Mouse (Mus musculus) midbrain, embryonic 14.5 days (tissue): Measurements from ENCODE around the gene Slk. TPM values are rescaled to one million over a fixed set of nuclear protein-coding genes. Genes with fewer than 3 reads are reported as not detected.
A peak's percentile ranks its signal among the peaks of the same experiment; 100 is the strongest.

Experiments used
- ATAC-seq: fragments of 200-750 bp; cut with Nextera tagmentation; 2 replicates; pipeline ENCODE4 v1.8.0; 2017; ENCODE audit warnings: moderate number of reproducible peaks, moderate library complexity; ENCODE audit not compliant: low FRiP score, low TSS enrichment
- DNase-seq: peaks from one replicate; pipeline ENCODE4 v3.0.0-alpha.2; 2015
- H3K27ac ChIP-seq: fragments of 300-500 bp; sonication (generic); replicated peaks from 2 replicates; pipeline ENCODE4 v1.5.1; 2014; ENCODE audit warnings: mild to moderate bottlenecking, low read depth, low read length, moderate library complexity
- H3K27me3 ChIP-seq: fragments of 300-500 bp; sonication (generic); 2 replicates; pipeline ENCODE4 v1.6.1; 2014; ENCODE audit warnings: low read length, control low read depth, mixed read lengths; ENCODE audit not compliant: control insufficient read depth, insufficient read depth
- H3K36me3 ChIP-seq: fragments of 300-500 bp; sonication (generic); 2 replicates; pipeline ENCODE4 v1.6.1; 2014; ENCODE audit warnings: low read length, control low read depth; ENCODE audit not compliant: control insufficient read depth, insufficient read depth
- H3K4me1 ChIP-seq: fragments of 300-500 bp; sonication (generic); 2 replicates; pipeline ENCODE4 v1.6.1; 2014; ENCODE audit warnings: mild to moderate bottlenecking, antibody characterized with exemption, low read length, control low read depth; ENCODE audit not compliant: control insufficient read depth, insufficient read depth
- H3K4me2 ChIP-seq: fragments of 300-500 bp; sonication (generic); 2 replicates; pipeline ENCODE4 v1.6.1; 2014; ENCODE audit warnings: mild to moderate bottlenecking, low read length, moderate library complexity
- H3K4me3 ChIP-seq: fragments of 300-500 bp; sonication (generic); replicated peaks from 2 replicates; pipeline ENCODE4 v1.5.1; 2014; ENCODE audit warnings: low read depth, low read length
- H3K9ac ChIP-seq: fragments of 300-500 bp; sonication (generic); replicated peaks from 2 replicates; pipeline ENCODE4 v1.6.1; 2014; ENCODE audit warnings: mild to moderate bottlenecking, low read length, moderate library complexity
- H3K9me3 ChIP-seq: fragments of 300-500 bp; sonication (generic); 2 replicates; pipeline ENCODE4 v1.6.1; 2016; ENCODE audit warnings: low read length, control low read depth, mixed read lengths; ENCODE audit not compliant: control insufficient read depth
- WGBS: fragments of 180-500 bp; shearing (Covaris S2); extraction: QIAGEN DNeasy Blood & Tissue Kit; methylation state at CpG from one replicate; pipeline ENCODE4 v1.1.7; 2014; 5-methylcytosine and 5-hydroxymethylcytosine counted together
- polyA plus RNA-seq: library from polyadenylated mRNA; unstranded; fragments of >200 nt; fragmentation: Nextera tagmentation; extraction: Ambion mirVana; gene quantifications from 2 replicates; pipeline ENCODE4 v1.2.1, GENCODE M21; 2014

The Slk gene
- polyA plus RNA-seq, 1 experiment from 2014 or later: 9.4 TPM

DNA sequence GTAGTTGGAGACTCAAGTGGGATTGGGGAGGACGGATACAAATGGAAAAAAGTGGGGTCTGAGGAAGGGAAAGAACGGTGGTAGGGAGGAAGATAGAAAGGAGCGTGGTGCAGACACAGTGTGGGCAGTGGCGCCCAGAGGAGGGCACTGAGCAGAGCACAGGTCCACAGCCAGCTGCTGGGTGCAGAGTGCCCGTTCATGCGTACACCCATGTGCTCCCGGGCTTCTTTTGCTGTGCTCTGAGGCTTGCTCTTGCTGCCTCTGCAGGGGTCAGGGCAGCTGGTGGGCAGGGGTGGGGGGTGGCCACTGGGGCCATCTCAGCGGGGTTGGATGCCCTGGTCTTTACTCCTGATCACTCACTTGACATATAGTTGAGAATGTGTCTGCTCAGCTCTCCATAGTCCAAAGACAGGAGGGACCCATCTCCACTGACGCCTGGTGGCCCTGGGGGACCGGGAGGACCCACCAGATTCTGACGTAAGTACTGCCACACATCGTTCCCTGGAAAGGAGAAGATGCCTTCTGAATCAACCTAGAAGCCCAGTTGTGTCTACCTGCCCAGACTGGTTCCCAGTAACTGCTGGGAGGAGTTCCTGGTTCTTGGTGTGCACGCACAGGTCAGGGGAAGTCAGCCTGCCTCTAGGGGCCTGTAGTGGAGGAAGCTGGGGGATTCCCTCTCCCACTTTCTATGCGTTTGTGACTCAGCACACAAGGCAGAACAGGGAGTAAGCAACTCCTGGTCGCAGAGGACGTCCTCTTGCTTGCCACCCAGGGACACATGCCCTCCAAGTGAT lies 71.1 kb downstream of the Slk start:
- Histone ChIP-seq H3K27me3 (no peaks in the 10 kb centered on the region), H3K9ac (no peak overlapping the region), H3K4me1 (no peaks in the 10 kb centered on the region), H3K4me3 (no peak overlapping the region), H3K4me2 (no peak overlapping the region), H3K27ac (no peak overlapping the region), H3K9me3 (no peaks in the 10 kb centered on the region), H3K36me3 (0 out of 2 replicates have a peak, but pooled peaks cover 3% of the 10 kb centered on the region)
- ATAC-seq (no peak), DNase-seq (no peak)
- WGBS: 91% methylated on average over 16 of the region's 16 CpGs

DNA sequence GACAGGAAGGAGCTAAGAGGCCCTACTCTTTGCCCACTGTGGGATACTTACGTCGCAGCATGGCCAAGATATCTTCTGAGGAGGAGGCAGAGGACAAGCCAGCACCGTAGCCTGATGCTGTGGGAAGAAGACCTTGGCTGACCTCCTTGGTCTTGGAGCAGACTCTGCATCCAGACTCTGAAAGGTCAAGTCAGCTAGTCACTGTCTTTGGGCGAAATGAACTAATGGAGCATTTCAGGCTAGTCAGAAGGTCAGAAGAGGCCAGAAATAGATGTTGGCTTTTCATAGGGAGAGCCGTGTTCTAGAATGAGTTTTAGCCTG lies 71.6 kb downstream of the Slk start:
- Histone ChIP-seq H3K27ac (no peak overlapping the region), H3K4me3 (no peak overlapping the region), H3K9ac (no peak overlapping the region), H3K4me2 (no peak overlapping the region), H3K4me1 (no peaks in the 10 kb centered on the region), H3K9me3 (no peaks in the 10 kb centered on the region), H3K27me3 (no peaks in the 10 kb centered on the region), H3K36me3 (0 out of 2 replicates have a peak, but pooled peaks cover 3% of the 10 kb centered on the region)
- WGBS: 93% methylated on average over 5 of the region's 5 CpGs
- ATAC-seq (no peak), DNase-seq (no peak)

DNA sequence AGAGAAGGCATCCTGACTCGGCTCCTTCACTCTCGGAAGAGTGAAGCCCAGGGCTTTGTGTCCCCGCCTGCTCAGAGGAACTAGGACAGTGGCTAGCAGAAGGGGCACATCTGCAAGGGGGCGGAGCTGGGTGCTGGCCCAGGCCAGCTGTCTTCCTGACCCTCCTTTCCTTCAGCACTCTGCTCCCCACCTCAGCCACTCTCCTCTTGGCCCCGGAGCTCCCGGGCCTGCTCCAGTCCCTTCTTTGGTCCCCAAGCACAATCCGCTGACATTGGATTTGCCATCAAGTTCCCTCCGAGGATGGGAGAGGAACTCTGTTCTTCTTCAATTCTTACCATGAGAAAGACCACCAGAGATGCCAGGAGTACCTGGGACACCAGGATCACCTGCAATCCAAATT lies 72.8 kb downstream of the Slk start:
- H3K9ac ChIP-seq: no peak overlapping the region
- no peaks in the 10 kb centered on the region for H3K4me1 ChIP-seq
- no peaks in the 10 kb centered on the region for H3K9me3 ChIP-seq
- no peaks in the 10 kb centered on the region for H3K27me3 ChIP-seq
- H3K27ac ChIP-seq: no peak overlapping the region
- H3K4me3 ChIP-seq: no peak overlapping the region
- no peaks in the 10 kb centered on the region for H3K36me3 ChIP-seq
- no peak for ATAC-seq
- no peak for DNase-seq
- H3K4me2 ChIP-seq: no peak overlapping the region
- WGBS: 81% methylated on average over 8 of the region's 8 CpGs

DNA sequence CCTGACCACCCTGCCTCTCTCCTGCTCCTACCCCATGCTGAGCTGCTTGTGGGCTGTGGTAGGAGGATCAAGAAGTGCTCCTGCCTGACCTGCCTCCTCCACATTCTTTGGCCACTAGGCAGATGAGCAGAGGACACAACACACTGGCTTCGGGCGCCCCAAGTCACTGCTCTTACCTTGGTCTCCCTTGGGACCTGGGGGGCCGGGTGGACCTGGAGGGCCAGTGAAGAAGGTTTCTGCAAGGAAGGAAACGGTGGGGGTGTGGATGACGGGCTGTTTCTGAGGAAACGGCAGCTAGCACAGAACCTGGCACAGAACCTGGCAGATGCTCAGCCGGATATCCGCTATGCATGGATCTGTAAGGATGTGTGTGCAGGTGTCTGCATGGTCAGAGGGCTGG lies 73.7 kb downstream of the Slk start:
- Histone ChIP-seq H3K4me3 (no peak overlapping the region), H3K9ac (no peak overlapping the region), H3K9me3 (no peaks in the 10 kb centered on the region), H3K36me3 (no peaks in the 10 kb centered on the region), H3K27me3 (no peaks in the 10 kb centered on the region), H3K4me1 (no peaks in the 10 kb centered on the region), H3K27ac (no peak overlapping the region), H3K4me2 (no peak overlapping the region)
- ATAC-seq (no peak), DNase-seq (no peak)
- 90% methylated on average over 8 of the region's 8 CpGs for WGBS

DNA sequence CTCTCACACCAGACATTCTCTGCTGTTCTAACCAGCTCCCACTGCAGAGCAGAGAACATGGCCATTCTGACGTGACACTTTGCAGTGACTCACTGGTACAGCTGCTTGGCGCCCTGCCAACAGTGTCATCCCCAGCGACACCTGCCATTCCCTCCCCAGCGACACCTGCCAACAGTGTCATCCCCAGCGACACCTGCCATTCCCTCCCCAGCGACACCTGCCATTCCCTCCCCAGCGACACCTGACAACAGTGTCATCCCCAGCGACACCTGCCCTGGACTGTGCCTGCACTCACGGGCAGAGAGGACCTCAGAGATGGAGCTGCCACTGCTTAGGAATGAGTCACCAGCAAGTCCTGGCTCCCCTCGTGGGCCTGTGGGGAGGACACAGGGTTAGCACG lies 75.4 kb downstream of the Slk start:
- Histone ChIP-seq H3K27me3 (no peaks in the 10 kb centered on the region), H3K9ac (no peak overlapping the region), H3K9me3 (no peaks in the 10 kb centered on the region), H3K27ac (no peak overlapping the region), H3K4me1 (peaks cover 7% of the 10 kb centered on the region; the same call in 1 of the 2 replicates), H3K4me2 (no peak overlapping the region), H3K36me3 (no peaks in the 10 kb centered on the region), H3K4me3 (no peak overlapping the region)
- DNase-seq (no peak), ATAC-seq (no peak)
- WGBS: 78% methylated on average over 11 of the region's 11 CpGs

DNA sequence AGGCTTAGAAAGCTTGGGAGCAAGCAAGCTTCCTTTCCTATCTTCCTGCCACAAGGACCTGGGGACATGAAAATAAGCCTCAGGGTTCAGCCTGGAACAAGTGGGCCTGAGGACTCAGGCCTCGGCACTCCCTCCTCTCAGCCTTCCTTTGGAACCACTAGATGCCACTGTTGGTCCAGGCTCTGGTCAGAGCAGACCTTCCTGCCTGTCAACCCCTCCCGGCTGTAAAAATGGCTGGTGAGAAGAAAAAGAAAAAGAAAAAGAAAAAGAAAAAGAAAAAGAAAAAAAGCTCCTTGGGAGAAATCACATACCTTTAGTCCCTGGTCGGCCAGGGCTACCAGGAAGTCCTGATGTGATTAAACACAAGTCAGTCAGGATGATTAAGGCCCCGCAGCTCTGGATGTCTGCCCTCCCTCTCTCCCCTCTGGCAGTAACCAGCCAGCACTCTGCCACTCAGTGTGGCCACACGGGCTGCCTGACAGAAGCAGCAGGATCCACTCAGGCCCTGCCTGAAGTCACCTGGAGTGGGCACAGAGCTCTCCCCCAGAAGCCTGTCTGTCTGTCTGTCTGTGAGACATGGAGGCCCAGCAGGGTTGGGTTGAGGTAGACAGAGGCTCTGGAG lies 79.5 kb downstream of the Slk start:
- ATAC-seq (no peak), DNase-seq (peak; percentile 79)
- H3K4me1 ChIP-seq: peaks cover 7% of the 10 kb centered on the region; the same call in 1 of the 2 replicates
- H3K27ac ChIP-seq: peak overlapping the region; percentile 60; the same call in 1 of the 2 replicates
- H3K9me3 ChIP-seq: no peaks in the 10 kb centered on the region
- H3K36me3 ChIP-seq: no peaks in the 10 kb centered on the region
- no peak overlapping the region for H3K4me2 ChIP-seq
- no peak overlapping the region for H3K4me3 ChIP-seq
- no peaks in the 10 kb centered on the region for H3K27me3 ChIP-seq
- WGBS: 12% methylated on average over 5 of the region's 5 CpGs
- H3K9ac ChIP-seq: no peak overlapping the region

DNA sequence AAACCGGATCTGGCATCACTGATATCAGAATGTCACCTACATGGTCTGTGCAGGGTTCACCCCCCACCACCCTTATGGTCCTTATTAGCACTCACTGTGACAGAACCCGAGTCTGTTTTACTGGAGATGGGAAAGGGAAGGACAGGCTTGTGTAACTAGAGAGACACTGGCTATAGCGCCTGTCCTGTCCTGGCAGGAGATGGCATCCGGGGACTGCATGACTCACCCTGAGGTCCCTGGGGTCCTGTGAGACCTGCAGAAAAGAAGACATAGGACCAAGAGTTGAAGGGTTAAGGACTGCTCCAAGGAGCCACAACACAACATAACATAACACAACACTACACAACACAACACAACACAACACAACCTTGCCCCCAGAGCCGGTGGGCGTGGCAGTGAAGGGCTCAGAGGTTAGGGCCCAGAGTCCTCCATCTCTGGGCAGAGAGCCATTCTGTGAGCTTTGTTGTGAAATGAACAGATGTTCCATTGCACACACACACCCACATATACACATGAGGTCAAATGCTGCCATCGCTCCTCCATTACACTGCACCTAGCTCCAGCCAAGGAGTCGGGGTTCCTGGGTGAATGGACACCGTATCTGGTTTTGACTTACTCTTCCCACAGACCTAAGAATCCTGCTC lies 80.4 kb downstream of the Slk start:
- WGBS: 91% methylated on average over 9 of the region's 9 CpGs
- Histone ChIP-seq H3K9me3 (no peaks in the 10 kb centered on the region), H3K36me3 (no peaks in the 10 kb centered on the region), H3K4me2 (no peak overlapping the region), H3K9ac (no peak overlapping the region), H3K27ac (no peak overlapping the region), H3K4me1 (peaks cover 7% of the 10 kb centered on the region; the same call in 1 of the 2 replicates), H3K4me3 (no peak overlapping the region), H3K27me3 (no peaks in the 10 kb centered on the region)
- no peak for ATAC-seq
- no peak for DNase-seq

DNA sequence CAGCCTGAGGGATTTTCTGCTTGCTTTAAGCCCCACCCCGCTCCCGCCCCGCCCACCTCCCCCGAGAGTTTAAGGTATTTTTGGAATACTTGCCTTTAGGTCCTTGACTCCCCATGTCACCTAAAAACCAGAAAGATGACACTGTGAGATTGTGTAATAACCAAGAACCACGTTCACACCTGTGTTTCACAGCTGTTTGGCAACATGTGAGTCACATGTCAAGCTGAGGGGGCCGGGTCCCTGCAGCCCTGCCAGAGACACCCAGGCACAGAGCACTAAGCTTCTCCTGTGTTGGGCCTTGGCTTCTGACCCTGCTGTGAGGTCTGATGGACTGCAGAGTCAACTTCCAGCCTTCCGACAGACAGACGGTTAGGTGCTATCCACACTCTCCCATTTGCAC lies 88.1 kb downstream of the Slk start:
- 43% methylated on average over 8 of the region's 8 CpGs for WGBS
- H3K9me3 ChIP-seq: no peaks in the 10 kb centered on the region
- H3K4me2 ChIP-seq: no peak overlapping the region
- H3K27ac ChIP-seq: no peak overlapping the region
- DNase-seq: no peak
- no peaks in the 10 kb centered on the region for H3K36me3 ChIP-seq
- no peak overlapping the region for H3K9ac ChIP-seq
- H3K4me3 ChIP-seq: no peak overlapping the region
- H3K4me1 ChIP-seq: no peaks in the 10 kb centered on the region; the same call in 1 of the 2 replicates
- no peak for ATAC-seq
- no peaks in the 10 kb centered on the region for H3K27me3 ChIP-seq
